Mouse (Mus musculus): ENCODE data around the gene Rrp1. TPM values are rescaled to one million over a fixed set of nuclear protein-coding genes. Genes with fewer than 3 reads are reported as not detected.
A peak's percentile ranks its signal among the peaks of the same experiment; 100 is the strongest.

Gene Rrp1
- polyA plus RNA-seq, 1 experiment from 2014 or later = 414 TPM

- peak overlapping the region; percentile 97; the same call in 1 of the 2 replicates for H3K4me3 ChIP-seq (replicated peaks)
- H3K27ac ChIP-seq (replicated peaks) = no peak overlapping the region
- no peaks in the 10 kb centered on the region for H3K36me3 ChIP-seq
- 53% methylated on average over 4 of the region's 4 CpGs for WGBS
- no peaks in the 10 kb centered on the region for H3K27me3 ChIP-seq (replicated peaks)
- ATAC-seq (ENCODE audit: low FRiP score) = no peak
- H3K4me1 ChIP-seq = peaks cover 34% of the 10 kb centered on the region
- no peaks in the 10 kb centered on the region for H3K9me3 ChIP-seq (replicated peaks)
- H3K9ac ChIP-seq (replicated peaks) = peak overlapping the region; percentile 100; the same call in 1 of the 2 replicates
- peak overlapping the region; percentile 76 for H3K4me2 ChIP-seq
These were observed 59.6 kb downstream of the Rrp1 start for GRCm38 (mm10) chr10:78353196-78353595.

- peak; percentile 36 for ATAC-seq (ENCODE audit: low FRiP score)
- no peaks in the 10 kb centered on the region for H3K27me3 ChIP-seq (replicated peaks)
- peak overlapping the region; percentile 75 for H3K27ac ChIP-seq (replicated peaks)
- 17% methylated on average over 7 of the region's 8 CpGs for WGBS
- no peaks in the 10 kb centered on the region for H3K36me3 ChIP-seq
- peak overlapping the region; percentile 76 for H3K4me2 ChIP-seq
- H3K9ac ChIP-seq (replicated peaks) = peak overlapping the region; percentile 100
- peak overlapping the region; percentile 97 for H3K4me3 ChIP-seq (replicated peaks)
- H3K4me1 ChIP-seq = peaks cover 34% of the 10 kb centered on the region
- H3K9me3 ChIP-seq (replicated peaks) = no peaks in the 10 kb centered on the region
These were observed 60.2 kb downstream of the Rrp1 start for GRCm38 (mm10) chr10:78352666-78353030.

- peak; percentile 86 for ATAC-seq (ENCODE audit: low FRiP score)
- H3K9ac ChIP-seq (replicated peaks) = peak within 1 kb of the TSS; percentile 100
- peaks cover 34% of the 10 kb centered on the region for H3K4me1 ChIP-seq
- H3K27ac ChIP-seq (replicated peaks) = peak within 1 kb of the TSS; percentile 75
- peak within 1 kb of the TSS; percentile 76 for H3K4me2 ChIP-seq
- no peaks in the 10 kb centered on the region for H3K9me3 ChIP-seq (replicated peaks)
- H3K36me3 ChIP-seq = no peaks in the 10 kb centered on the region
- peak within 1 kb of the TSS; percentile 97 for H3K4me3 ChIP-seq (replicated peaks)
- no peaks in the 10 kb centered on the region for H3K27me3 ChIP-seq (replicated peaks)
- under 1% methylated on average over 77 of the region's 113 CpGs for WGBS
These were observed 60.8 kb downstream of the Rrp1 start, which contains the start of gene Agpat3 for GRCm38 (mm10) chr10:78351887-78352665. Gene Agpat3, minus strand, starts transcription at chr10:78352489.

- 1% methylated on average over 13 of the region's 13 CpGs for WGBS
- ATAC-seq (ENCODE audit: low FRiP score) = no peak
These were observed 61.3 kb downstream of the Rrp1 start for GRCm38 (mm10) chr10:78351564-78351886.

GRCm38 (mm10) chr10:78350796-78351556 is 61.9 kb downstream of the Rrp1 start:
- WGBS = 23% methylated on average over 6 of the region's 6 CpGs
- Histone ChIP-seq H3K9ac (replicated peaks) (peak overlapping the region; percentile 100), H3K27me3 (replicated peaks) (no peaks in the 10 kb centered on the region), H3K36me3 (no peaks in the 10 kb centered on the region), H3K27ac (replicated peaks) (no peak overlapping the region), H3K9me3 (replicated peaks) (no peaks in the 10 kb centered on the region), H3K4me2 (peak overlapping the region; percentile 76), H3K4me1 (peaks cover 34% of the 10 kb centered on the region), H3K4me3 (replicated peaks) (peak overlapping the region; percentile 97)
- ATAC-seq (ENCODE audit: low FRiP score) = no peak

More at GRCm38 (mm10) chr10:78351564-78351886, 61.3 kb downstream of the Rrp1 start:
- peak overlapping the region; percentile 100 for H3K9ac ChIP-seq (replicated peaks)
- H3K9me3 ChIP-seq (replicated peaks) = no peaks in the 10 kb centered on the region
- peaks cover 34% of the 10 kb centered on the region for H3K4me1 ChIP-seq
- H3K27ac ChIP-seq (replicated peaks) = peak overlapping the region; percentile 75
- peak overlapping the region; percentile 97 for H3K4me3 ChIP-seq (replicated peaks)
- peak overlapping the region; percentile 76 for H3K4me2 ChIP-seq
- H3K27me3 ChIP-seq (replicated peaks) = no peaks in the 10 kb centered on the region
- H3K36me3 ChIP-seq = no peaks in the 10 kb centered on the region

Small RNA genes within 50 kb of the gene (microRNA-seq; reads per million reads assigned to microRNA genes)
- gene Mir6410 = not detected
- 0.69 reads per million for gene Mir6907
- 0.52 reads per million for gene Mir6908

Other genes starting within 250 kb of the Rrp1 start
- gene D10Jhu81e, start 243.3 kb downstream of the Rrp1 start, polyA plus RNA-seq (2015; fragmentation: Nextera tagmentation; extraction: Ambion mirVana) = 31.2 and 34.5 TPM in 2 replicates
- 14.8 and 19.0 TPM in 2 replicates for gene Pwp2, start 227.9 kb downstream of the Rrp1 start, polyA plus RNA-seq (2015; fragmentation: Nextera tagmentation; extraction: Ambion mirVana)
- gene Trappc10, start 168.4 kb downstream of the Rrp1 start, polyA plus RNA-seq (2015; fragmentation: Nextera tagmentation; extraction: Ambion mirVana) = 23.1 and 28.4 TPM in 2 replicates
- 77.4 and 77.6 TPM in 2 replicates for gene Agpat3, start 60.6 kb downstream of the Rrp1 start, polyA plus RNA-seq (2015; fragmentation: Nextera tagmentation; extraction: Ambion mirVana)
- 97.0 and 207 TPM in 2 replicates for gene Cstb, start 12.6 kb upstream of the Rrp1 start, polyA plus RNA-seq (2015; fragmentation: Nextera tagmentation; extraction: Ambion mirVana)
- 48.4 and 49.2 TPM in 2 replicates for gene Pdxk, start 51.9 kb upstream of the Rrp1 start, polyA plus RNA-seq (2015; fragmentation: Nextera tagmentation; extraction: Ambion mirVana)
- not detected in 2 replicates for gene Olfr1358, start 104.4 kb upstream of the Rrp1 start, polyA plus RNA-seq (2015; fragmentation: Nextera tagmentation; extraction: Ambion mirVana)
- 64.8 and 66.9 TPM in 2 replicates for gene Ilvbl, start 161.3 kb upstream of the Rrp1 start, polyA plus RNA-seq (2015; fragmentation: Nextera tagmentation; extraction: Ambion mirVana)
- gene Syde1, start 178.9 kb upstream of the Rrp1 start, polyA plus RNA-seq (2015; fragmentation: Nextera tagmentation; extraction: Ambion mirVana) = 3.3 and 4.9 TPM in 2 replicates
- gene Olfr1357, start 205.0 kb upstream of the Rrp1 start, polyA plus RNA-seq (2015; fragmentation: Nextera tagmentation; extraction: Ambion mirVana) = not detected in 2 replicates

All from neural tube, embryonic 15.5 days (tissue).